19 mouse cellular contexts compared by ENCODE assay signal in genomic region chr4:57377872-57378271, GRCm38 (mm10). TPM values are rescaled to one million over a fixed set of nuclear protein-coding genes. Genes with fewer than 3 reads are reported as not detected.
DNase-seq lines count a peak whose midpoint lies in the region; ATAC-seq lines count a peak whose summit lies in the region.
"Had no signal": no experiment of that assay in that cellular context is flagged by ENCODE, and none has a peak within 500 bp of the region (broad histone marks: within the 10 kb centered on the region; RNA-seq: fewer than 3 reads in every experiment).

No protein-coding gene starts in this region.

- DNase-seq in gastrocnemius, postnatal 10 days: peak; percentile 33
- no peak for DNase-seq in gastrocnemius, adult 18-20 months (ENCODE audit: low spot score)
- DNase-seq in neural tube, embryonic 10.5 days (ENCODE audit: extremely low spot score, low spot score): peak; percentile 34
- DNase-seq in gastrocnemius, postnatal 25 days: peak; percentile 15
- DNase-seq in left cerebral cortex, postnatal 4 days: no peak
- DNase-seq: adrenal gland, adult 2 months; B cell, adult 2 months; kidney, adult 18-20 months; lung, postnatal 14 days; thymus, postnatal 36 days had no signal

- WGBS in neural tube, embryonic 15.5 days: 48% methylated on average over 5 of the region's 5 CpGs

- H3K4me2 ChIP-seq in neural tube, embryonic 15.5 days: no peak overlapping the region
- H3K4me2 ChIP-seq: heart, embryonic 11.5 days; midbrain, embryonic 13.5 days; neural tube, embryonic 13.5 days had no signal

- H3K27me3 ChIP-seq in neural tube, embryonic 15.5 days (replicated peaks): no peaks in the 10 kb centered on the region
- H3K27me3 ChIP-seq: midbrain, embryonic 13.5 days; neural tube, embryonic 13.5 days had no signal

- intact Hi-C loops in left cerebral cortex, postnatal 4 days (cut with DNase I): no loop called here

- H3K4me1 ChIP-seq in neural tube, embryonic 15.5 days: no peaks in the 10 kb centered on the region
- H3K4me1 ChIP-seq: midbrain, embryonic 13.5 days; neural tube, embryonic 13.5 days had no signal

- no peak overlapping the region for H3K4me3 ChIP-seq in neural tube, embryonic 15.5 days (replicated peaks)
- H3K4me3 ChIP-seq: midbrain, embryonic 13.5 days; neural tube, embryonic 13.5 days had no signal

- ATAC-seq in neural tube, embryonic 15.5 days (ENCODE audit: low FRiP score): no peak
- ATAC-seq in megakaryocyte, adult 5-6 weeks (ENCODE audit: poor library complexity, severe bottlenecking): no peak
- no peak for ATAC-seq in frontal cortex, adult (ENCODE audit: low TSS enrichment)
- ATAC-seq: midbrain, embryonic 13.5 days had no signal

- no peak overlapping the region for H3K27ac ChIP-seq in neural tube, embryonic 15.5 days (replicated peaks)
- H3K27ac ChIP-seq: liver, embryonic 14.5 days; midbrain, embryonic 13.5 days; neural tube, embryonic 13.5 days had no signal

- no peaks in the 10 kb centered on the region for H3K9me3 ChIP-seq in neural tube, embryonic 15.5 days (replicated peaks)
- H3K9me3 ChIP-seq: midbrain, embryonic 13.5 days; neural tube, embryonic 13.5 days had no signal

- no peaks in the 10 kb centered on the region for H3K36me3 ChIP-seq in neural tube, embryonic 15.5 days
- H3K36me3 ChIP-seq: midbrain, embryonic 13.5 days; neural tube, embryonic 13.5 days had no signal

- no peak overlapping the region for H3K9ac ChIP-seq in neural tube, embryonic 15.5 days (replicated peaks)
- H3K9ac ChIP-seq: liver, embryonic 14.5 days; midbrain, embryonic 13.5 days; neural tube, embryonic 13.5 days had no signal

RNA-seq across cellular contexts. Expression of gene Palm2, which starts 56.2 kb away (rescaled TPM):
- 1 to 10 TPM; 4.1 to 9.1 TPM for total RNA-seq in gastrocnemius, postnatal 10 days (2021)
- total RNA-seq in gastrocnemius, adult 18-20 months (2021): under 1 TPM in 1 of 2 experiments, not detected in 1; 0.27 TPM
- polyA plus RNA-seq in neural tube, embryonic 15.5 days (2015; fragmentation: Nextera tagmentation; extraction: Ambion mirVana): 13.6 and 16.9 TPM in 2 replicates
- 1 to 10 TPM in 1 of 2 experiments, under 1 TPM in 1; 0.54 to 1.9 TPM for total RNA-seq in gastrocnemius, postnatal 25 days (2021)
- 10 to 100 TPM; 74.0 to 80.4 TPM for total RNA-seq in left cerebral cortex, postnatal 4 days (2021)
- not detected in 2 replicates for total RNA-seq in megakaryocyte, adult 5-6 weeks (2015)
- total RNA-seq in megakaryocyte, adult 5-6 weeks (2017): not detected in 2 replicates
- total RNA-seq: hematopoietic stem cell, adult 5-6 weeks had no signal
- polyA plus RNA-seq: spleen, adult 2 months had no signal

Comparison
In these comparisons a context has a peak if more than half of its experiments do, and no peak if none do; other contexts are left out.
1. DNase-seq: peak in gastrocnemius, postnatal 10 days (single experiment), neural tube, embryonic 10.5 days (single experiment) and gastrocnemius, postnatal 25 days (single experiment); none in gastrocnemius, adult 18-20 months (single experiment) and left cerebral cortex, postnatal 4 days (single experiment).
2. RNA of gene Palm2, which starts 56.2 kb away (total RNA-seq): 74.0 to 80.4 TPM in left cerebral cortex, postnatal 4 days; 4.1 to 9.1 TPM in gastrocnemius, postnatal 10 days, 0.54 to 1.9 TPM in gastrocnemius, postnatal 25 days, 0.27 TPM in gastrocnemius, adult 18-20 months and not detected in megakaryocyte, adult 5-6 weeks; every median in the first group is over 4 times any median in the second.